Mouse (Mus musculus) ES-Bruce4 (cell line): ENCODE measurements at regions not wholly inside any gene's neighbourhood (a gene's known extent, or its start where the extent isn't known, plus 50 kb on each side); places are given as distances from the start of the nearest gene placed in this dataset.
"Not testable (repeated sequence)": the region's sequence is repeated elsewhere in the genome, so short reads cannot be mapped to it uniquely, and the experiment has no call there.

ENCODE experiments used
- EP300 ChIP-seq: IDR thresholded peaks from 2 replicates; pipeline ENCODE4 v1.6.1; 2011; ENCODE audit warnings: low read depth, low read length; ENCODE audit not compliant: insufficient read depth
- POLR2A ChIP-seq: IDR thresholded peaks from one replicate; pipeline ENCODE4 v1.8.1; 2011; ENCODE audit warnings: low read length; ENCODE audit not compliant: insufficient read depth

GRCm38 (mm10) chr12:115452626-115453025 is 594.9 kb upstream of the Zfp386 start:
- not testable (repeated sequence) for TF ChIP-seq POLR2A, EP300
